Mouse (Mus musculus) right cerebral cortex, adult 2 months (tissue): Measurements from ENCODE around the gene Sema6c.
"Not testable (repeated sequence)": the region's sequence is repeated elsewhere in the genome, so short reads cannot be mapped to it uniquely, and the experiment has no call there.

Source experiments
- DNase-seq, 2 experiments: peaks; one replicate each; pipeline ENCODE4 v3.0.0; 2021 to 2022; ENCODE audit warnings: low spot score in 2 of 2

The Sema6c gene

GRCm38 (mm10) chr3:95159987-95160963 is at the start of gene Sema6c:
Sema6c (plus strand) TSS chr3:95160457.
- peak; percentile 86 to 87 for DNase-seq

GRCm38 (mm10) chr3:95110911-95111726 is 49.1 kb upstream of the Sema6c start, which contains the start of gene Vps72:
Vps72 (plus strand) TSS chr3:95111022.
- peak; percentile 94 for DNase-seq

- no peak for DNase-seq
Measured at GRCm38 (mm10) chr3:95112760-95113159, 47.5 kb upstream of the Sema6c start.

- no peak for DNase-seq
Measured at GRCm38 (mm10) chr3:95117751-95118150, 42.5 kb upstream of the Sema6c start.

GRCm38 (mm10) chr3:95121580-95121979 is 38.7 kb upstream of the Sema6c start:
- DNase-seq = no peak

GRCm38 (mm10) chr3:95124246-95124645 is 36.0 kb upstream of the Sema6c start, which contains the start of gene Tmod4:
Tmod4 (plus strand) TSS chr3:95124476.
- DNase-seq = no peak

- no peak for DNase-seq
Measured at GRCm38 (mm10) chr3:95124972-95125371, 35.3 kb upstream of the Sema6c start.

GRCm38 (mm10) chr3:95129226-95129651 is 31.0 kb upstream of the Sema6c start:
- DNase-seq = no peak

GRCm38 (mm10) chr3:95130081-95130480 is 30.2 kb upstream of the Sema6c start:
- no peak for DNase-seq

- DNase-seq = not testable (repeated sequence)
Measured at GRCm38 (mm10) chr3:95132389-95132788, 27.9 kb upstream of the Sema6c start.

- no peak for DNase-seq
Measured at GRCm38 (mm10) chr3:95133176-95133575, 27.1 kb upstream of the Sema6c start.

GRCm38 (mm10) chr3:95133680-95134101 is 26.6 kb upstream of the Sema6c start, which contains the start of the genes Scnm1 and Lysmd1:
Scnm1 (minus strand) TSS chr3:95134011.
Lysmd1 (plus strand) TSS chr3:95134088.
- peak; percentile 90 to 92 for DNase-seq

GRCm38 (mm10) chr3:95134133-95134532 is 26.1 kb upstream of the Sema6c start:
- DNase-seq = not testable (repeated sequence)

- peak in 1 of 2 experiments; percentile 64 for DNase-seq
Measured at GRCm38 (mm10) chr3:95135023-95135422, 25.2 kb upstream of the Sema6c start.

- DNase-seq = no peak
Measured at GRCm38 (mm10) chr3:95135433-95136052, 24.7 kb upstream of the Sema6c start.

- no peak for DNase-seq
Measured at GRCm38 (mm10) chr3:95136336-95136735, 23.9 kb upstream of the Sema6c start.

- DNase-seq = no peak
Measured at GRCm38 (mm10) chr3:95139586-95140288, 20.5 kb upstream of the Sema6c start.

- DNase-seq = no peak
Measured at GRCm38 (mm10) chr3:95140289-95140595, 20.0 kb upstream of the Sema6c start.

GRCm38 (mm10) chr3:95140795-95141194 is 19.5 kb upstream of the Sema6c start:
- no peak for DNase-seq

- DNase-seq = no peak
Measured at GRCm38 (mm10) chr3:95141474-95141873, 18.8 kb upstream of the Sema6c start.
